Comparison of ENCODE assay signal across 14 mouse cellular contexts in the genomic region with DNA sequence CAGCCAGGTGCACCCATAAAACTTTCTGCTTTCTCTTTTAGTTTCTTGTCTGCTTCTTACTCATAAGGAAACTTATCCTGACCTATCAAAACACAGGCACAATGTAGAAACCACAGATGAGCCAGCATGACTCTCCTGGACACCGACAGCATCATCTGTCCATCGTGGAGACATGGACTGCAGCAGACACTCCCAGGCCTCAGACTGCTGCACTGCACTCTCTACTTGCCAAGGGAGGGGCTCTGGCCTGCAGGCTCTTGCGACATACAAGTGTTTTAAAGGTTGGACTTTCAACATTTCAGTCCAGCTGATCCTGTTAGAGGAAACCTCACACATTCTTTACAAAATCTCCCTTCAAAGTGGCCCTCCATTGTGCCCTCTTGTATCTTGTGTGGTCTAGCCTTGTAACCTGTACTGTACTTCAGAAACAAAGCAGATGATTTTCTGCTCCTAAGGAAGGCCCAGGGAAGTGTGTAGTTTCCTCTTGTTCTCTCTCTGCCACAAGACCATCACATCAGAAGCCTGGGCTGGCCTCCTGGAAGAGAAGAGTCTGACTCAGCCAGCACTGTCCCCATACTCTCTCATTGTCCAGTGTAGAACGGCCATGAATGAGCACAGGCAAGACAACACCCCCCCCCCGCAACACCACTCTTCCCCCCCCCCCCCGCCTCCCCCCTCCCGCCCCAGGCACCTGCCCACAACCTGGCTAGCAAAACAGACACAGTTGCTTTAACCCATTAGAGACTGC. TPM values are rescaled to one million over a fixed set of nuclear protein-coding genes. Genes with fewer than 3 reads are reported as not detected.
DNase-seq lines count a peak whose midpoint lies in the region; ATAC-seq and TF ChIP-seq lines count a peak whose summit lies in the region.
"Had no signal": no experiment of that assay in that cellular context is flagged by ENCODE, and none has a peak within 500 bp of the region (broad histone marks: within the 10 kb centered on the region; RNA-seq: fewer than 3 reads in every experiment).

No protein-coding gene starts in this region.

- no peaks in the 10 kb centered on the region for H3K27me3 ChIP-seq in C2C12 (ENCODE audit: control insufficient read depth, insufficient read depth, insufficient read length)
- no peaks in the 10 kb centered on the region for H3K27me3 ChIP-seq in midbrain, embryonic 15.5 days (replicated peaks)
- H3K27me3 ChIP-seq: hindbrain, embryonic 15.5 days; limb, embryonic 15.5 days had no signal

- DNase-seq in heart, adult 9 months (ENCODE audit: low spot score in 2 of 2) = peak; percentile 50 to 63
- DNase-seq in heart, adult 8-10 months (ENCODE audit: low spot score) = no peak
- DNase-seq in lung, postnatal 10 days = peak; percentile 28
- DNase-seq in thymus, postnatal 25 days = no peak
- DNase-seq in layer of hippocampus, postnatal 10 days (ENCODE audit: low spot score in 2 of 2) = no peak
- DNase-seq: layer of hippocampus, adult 9-11 months; midbrain, embryonic 14.5 days had no signal

- H3ac ChIP-seq in C2C12 (ENCODE audit: control insufficient read depth, insufficient read length, low read depth) = no peak overlapping the region

- no peak overlapping the region for H3K27ac ChIP-seq in midbrain, embryonic 15.5 days
- H3K27ac ChIP-seq: heart, embryonic 10.5 days; hindbrain, embryonic 15.5 days; limb, embryonic 15.5 days had no signal

- H3K79me3 ChIP-seq in C2C12 (ENCODE audit: low read depth) = peaks cover 8% of the 10 kb centered on the region

- H3K9ac ChIP-seq in midbrain, embryonic 15.5 days = no peak overlapping the region
- H3K9ac ChIP-seq: hindbrain, embryonic 15.5 days; limb, embryonic 15.5 days had no signal

- no peaks in the 10 kb centered on the region for H3K9me3 ChIP-seq in midbrain, embryonic 15.5 days
- H3K9me3 ChIP-seq: heart, embryonic 10.5 days; hindbrain, embryonic 15.5 days; limb, embryonic 15.5 days had no signal

- no peak overlapping the region for H3K4me3 ChIP-seq in C2C12 (ENCODE audit: insufficient read depth, poor library complexity, severe bottlenecking)
- no peak overlapping the region for H3K4me3 ChIP-seq in midbrain, embryonic 15.5 days
- H3K4me3 ChIP-seq: heart, embryonic 10.5 days; hindbrain, embryonic 15.5 days; limb, embryonic 15.5 days had no signal

- no peaks in the 10 kb centered on the region for H3K36me3 ChIP-seq in C2C12 (ENCODE audit: control insufficient read depth, insufficient read depth)
- no peaks in the 10 kb centered on the region for H3K36me3 ChIP-seq in midbrain, embryonic 15.5 days (replicated peaks)
- H3K36me3 ChIP-seq: heart, embryonic 10.5 days; hindbrain, embryonic 15.5 days; limb, embryonic 15.5 days had no signal

- H3K4me2 ChIP-seq in midbrain, embryonic 15.5 days = no peak overlapping the region
- H3K4me2 ChIP-seq: hindbrain, embryonic 15.5 days; limb, embryonic 15.5 days had no signal

- H3K4me1 ChIP-seq in midbrain, embryonic 15.5 days = no peaks in the 10 kb centered on the region
- H3K4me1 ChIP-seq: hindbrain, embryonic 15.5 days; limb, embryonic 15.5 days had no signal

- ATAC-seq in common myeloid progenitor, adult 5-6 weeks (replicated peaks; ENCODE audit: low read depth, poor library complexity, severe bottlenecking) = 0 out of 2 replicates have a peak, but pooled peaks have one; percentile 22
- ATAC-seq in midbrain, embryonic 15.5 days (replicated peaks) = no peak

- no peak for TF ChIP-seq CTCF in C2C12 (IDR thresholded peaks at IDR 0.05; ENCODE audit: control insufficient read depth, insufficient read depth, insufficient read length)

- WGBS in midbrain, embryonic 15.5 days = 67% methylated on average over 7 of the region's 7 CpGs

- peaks cover 65% of the 10 kb centered on the region for H3K79me2 ChIP-seq in C2C12 (ENCODE audit: control insufficient read depth, insufficient read depth)

TF ChIP-seq in C2C12, 6 proteins besides CTCF, POLR2A, EP300 and RAD21:
- peak; percentile 97 for TF ChIP-seq CEBPB (IDR thresholded peaks at IDR 0.05; ENCODE audit: low read depth)
- no peak for TF ChIP-seq USF1 (IDR thresholded peaks at IDR 0.05; ENCODE audit: low read depth)
- TF ChIP-seq FOSL1 (IDR thresholded peaks at IDR 0.05; ENCODE audit: insufficient read depth, low read length, poor library complexity, severe bottlenecking) = no peak
- TF ChIP-seq MYOD1 (IDR thresholded peaks at IDR 0.05; ENCODE audit: control insufficient read depth, insufficient read length, low read depth) = peak; percentile 59
- TF ChIP-seq MYOG (IDR thresholded peaks at IDR 0.05; ENCODE audit: control insufficient read depth, extremely low read depth, insufficient read length) = no peak
- peak; percentile 58 for TF ChIP-seq MAX (IDR thresholded peaks at IDR 0.05)
TF ChIP-seq in C2C12: peak in this region for 3.

RNA-seq across cellular contexts. Expression of a gene that starts 56.6 kb away (rescaled TPM):
- total RNA-seq in heart, adult 8-10 months (2022) = not detected
- polyA plus RNA-seq in C2C12 (2012; fragmentation: generic; extraction: Trizol) = not detected
- not detected in 2 replicates for total RNA-seq in common myeloid progenitor, adult 5-6 weeks (2017)
- total RNA-seq in layer of hippocampus, postnatal 10 days (2021) = under 1 TPM in 1 of 2 experiments, not detected in 1; 0.37 TPM
- not detected in 2 replicates for polyA plus RNA-seq in midbrain, embryonic 15.5 days (2015; fragmentation: Nextera tagmentation; extraction: Ambion mirVana)
- total RNA-seq: MEL had no signal
- polyA plus RNA-seq: heart, embryonic 10.5 days; hindbrain, embryonic 15.5 days; limb, embryonic 15.5 days; midbrain, embryonic 14.5 days had no signal

Comparison
In these comparisons a context has a peak if more than half of its experiments do, and no peak if none do; other contexts are left out.
1. DNase-seq: peak in heart, adult 9 months (2 of 2) and lung, postnatal 10 days (single experiment); none in heart, adult 8-10 months (single experiment), thymus, postnatal 25 days (single experiment) and layer of hippocampus, postnatal 10 days (0 of 2).